Mouse (Mus musculus): ENCODE data around the gene Mgat4c. TPM values are rescaled to one million over a fixed set of nuclear protein-coding genes. Genes with fewer than 3 reads are reported as not detected.
"Not testable (repeated sequence)": the region's sequence is repeated elsewhere in the genome, so short reads cannot be mapped to it uniquely, and the experiment has no call there.

The Mgat4c gene
- polyA plus RNA-seq, 1 experiment from 2014 or later: 1.7 TPM

- Histone ChIP-seq H3K4me1 (replicated peaks; ENCODE audit: control insufficient read depth, insufficient read depth, low read length) (no peaks in the 10 kb centered on the region), H3K36me3 (ENCODE audit: control insufficient read depth, insufficient read depth, low read length) (no peaks in the 10 kb centered on the region), H3K4me2 (ENCODE audit: low read depth, low read length, severe bottlenecking) (no peak overlapping the region), H3K9me3 (ENCODE audit: control insufficient read depth, low read length) (no peaks in the 10 kb centered on the region), H3K4me3 (ENCODE audit: low read depth, low read length) (no peak overlapping the region), H3K9ac (ENCODE audit: low read length) (no peak overlapping the region), H3K27ac (ENCODE audit: low read depth, low read length) (no peak overlapping the region), H3K27me3 (ENCODE audit: control insufficient read depth, insufficient read depth, low read length) (no peaks in the 10 kb centered on the region)
- 80% methylated on average over 5 of the region's 5 CpGs for WGBS
- no peak for ATAC-seq (replicated peaks; ENCODE audit: low FRiP score)
- DNase-seq (ENCODE audit: low spot score): no peak
These were observed 684.5 kb downstream of the Mgat4c start for GRCm38 (mm10) chr10:102365685-102366381.

- 90% methylated on average over 1 of the region's 1 CpGs for WGBS
- no peaks in the 10 kb centered on the region for H3K36me3 ChIP-seq (ENCODE audit: control insufficient read depth, insufficient read depth, low read length)
- H3K9me3 ChIP-seq (ENCODE audit: control insufficient read depth, low read length): no peaks in the 10 kb centered on the region
- H3K27ac ChIP-seq (ENCODE audit: low read depth, low read length): no peak overlapping the region
- H3K4me2 ChIP-seq (ENCODE audit: low read depth, low read length, severe bottlenecking): no peak overlapping the region
- H3K27me3 ChIP-seq (ENCODE audit: control insufficient read depth, insufficient read depth, low read length): no peaks in the 10 kb centered on the region
- no peak for DNase-seq (ENCODE audit: low spot score)
- H3K9ac ChIP-seq (ENCODE audit: low read length): no peak overlapping the region
- ATAC-seq (replicated peaks; ENCODE audit: low FRiP score): no peak
- H3K4me3 ChIP-seq (ENCODE audit: low read depth, low read length): no peak overlapping the region
- H3K4me1 ChIP-seq (replicated peaks; ENCODE audit: control insufficient read depth, insufficient read depth, low read length): no peaks in the 10 kb centered on the region
These were observed 689.3 kb downstream of the Mgat4c start for GRCm38 (mm10) chr10:102370576-102370975.

DNA sequence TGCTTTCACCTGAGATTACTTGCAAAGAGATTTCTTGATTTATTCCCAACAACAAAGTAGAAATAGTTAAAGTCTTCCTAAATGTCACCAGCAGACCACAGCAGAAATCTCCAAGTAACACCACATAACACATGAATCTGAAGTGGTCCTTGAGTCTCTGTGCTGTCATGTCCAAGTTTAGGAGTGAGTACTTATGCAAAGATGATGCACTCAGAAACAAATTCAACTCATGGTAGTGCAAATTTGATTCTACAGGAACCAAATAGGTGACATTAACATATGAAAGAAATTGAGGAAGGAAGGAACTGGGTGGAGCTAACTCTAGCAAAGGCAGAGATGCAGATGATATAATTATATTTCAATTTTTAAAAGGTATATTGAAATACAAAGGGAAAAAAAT, 690.8 kb downstream of the Mgat4c start:
- H3K36me3 ChIP-seq (ENCODE audit: control insufficient read depth, insufficient read depth, low read length): no peaks in the 10 kb centered on the region
- H3K4me2 ChIP-seq (ENCODE audit: low read depth, low read length, severe bottlenecking): no peak overlapping the region
- no peak overlapping the region for H3K9ac ChIP-seq (ENCODE audit: low read length)
- no peak for ATAC-seq (replicated peaks; ENCODE audit: low FRiP score)
- H3K27ac ChIP-seq (ENCODE audit: low read depth, low read length): no peak overlapping the region
- no peak for DNase-seq (ENCODE audit: low spot score)
- no peaks in the 10 kb centered on the region for H3K4me1 ChIP-seq (replicated peaks; ENCODE audit: control insufficient read depth, insufficient read depth, low read length)
- no peaks in the 10 kb centered on the region for H3K9me3 ChIP-seq (ENCODE audit: control insufficient read depth, low read length)
- H3K27me3 ChIP-seq (ENCODE audit: control insufficient read depth, insufficient read depth, low read length): no peaks in the 10 kb centered on the region
- no peak overlapping the region for H3K4me3 ChIP-seq (ENCODE audit: low read depth, low read length)

DNA sequence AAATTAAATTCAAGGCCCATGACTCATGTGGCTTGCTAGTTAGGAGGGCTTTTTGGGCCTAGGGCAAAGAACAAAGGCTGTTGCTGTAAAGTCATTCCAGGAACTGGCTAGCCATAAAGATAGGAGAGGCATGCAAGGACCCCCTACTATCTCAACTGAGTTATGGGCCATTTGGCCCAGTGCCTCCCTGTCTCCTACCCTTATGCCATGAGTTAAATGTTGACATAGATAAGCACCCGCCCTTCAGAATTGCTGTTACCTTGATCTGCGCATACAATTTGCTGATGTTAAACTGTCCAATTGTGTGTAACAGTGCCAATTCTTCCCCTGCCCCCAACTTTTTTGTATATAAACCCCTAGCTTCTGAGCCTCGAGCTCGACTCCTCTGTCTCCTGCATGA, 692.8 kb downstream of the Mgat4c start:
- no peaks in the 10 kb centered on the region for H3K4me1 ChIP-seq (replicated peaks; ENCODE audit: control insufficient read depth, insufficient read depth, low read length)
- no peak overlapping the region for H3K9ac ChIP-seq (ENCODE audit: low read length)
- no peaks in the 10 kb centered on the region for H3K27me3 ChIP-seq (ENCODE audit: control insufficient read depth, insufficient read depth, low read length)
- no peaks in the 10 kb centered on the region for H3K9me3 ChIP-seq (ENCODE audit: control insufficient read depth, low read length)
- WGBS: 93% methylated on average over 4 of the region's 4 CpGs
- H3K4me3 ChIP-seq (ENCODE audit: low read depth, low read length): no peak overlapping the region
- no peak overlapping the region for H3K27ac ChIP-seq (ENCODE audit: low read depth, low read length)
- ATAC-seq (replicated peaks; ENCODE audit: low FRiP score): no peak
- no peak for DNase-seq (ENCODE audit: low spot score)
- no peak overlapping the region for H3K4me2 ChIP-seq (ENCODE audit: low read depth, low read length, severe bottlenecking)
- H3K36me3 ChIP-seq (ENCODE audit: control insufficient read depth, insufficient read depth, low read length): no peaks in the 10 kb centered on the region

DNA sequence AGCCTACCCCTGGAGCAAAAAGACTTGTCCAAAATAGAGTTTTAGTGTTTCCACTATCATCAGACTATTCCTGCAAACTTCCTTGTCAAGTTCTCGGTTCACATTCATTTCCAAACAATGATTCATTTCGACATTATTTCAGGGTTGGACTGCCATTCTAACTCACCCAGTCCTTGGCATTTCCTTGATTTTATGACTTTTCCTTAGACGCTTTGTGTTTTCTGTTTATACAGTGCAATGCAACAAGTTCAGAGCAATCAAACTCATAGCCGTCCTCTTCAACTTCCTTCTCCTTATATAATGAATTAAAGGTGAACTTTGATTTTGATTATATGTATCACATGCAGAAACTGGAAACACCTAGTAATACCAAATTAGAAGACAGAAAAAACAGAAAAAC, 696.1 kb downstream of the Mgat4c start:
- Histone ChIP-seq H3K4me3 (ENCODE audit: low read depth, low read length) (no peak overlapping the region), H3K27ac (ENCODE audit: low read depth, low read length) (no peak overlapping the region), H3K9ac (ENCODE audit: low read length) (no peak overlapping the region), H3K36me3 (ENCODE audit: control insufficient read depth, insufficient read depth, low read length) (no peaks in the 10 kb centered on the region), H3K9me3 (ENCODE audit: control insufficient read depth, low read length) (no peaks in the 10 kb centered on the region), H3K4me1 (replicated peaks; ENCODE audit: control insufficient read depth, insufficient read depth, low read length) (no peaks in the 10 kb centered on the region), H3K27me3 (ENCODE audit: control insufficient read depth, insufficient read depth, low read length) (no peaks in the 10 kb centered on the region), H3K4me2 (ENCODE audit: low read depth, low read length, severe bottlenecking) (no peak overlapping the region)
- WGBS: 92% methylated on average over 4 of the region's 4 CpGs
- no peak for DNase-seq (ENCODE audit: low spot score)
- ATAC-seq (replicated peaks; ENCODE audit: low FRiP score): no peak

GRCm38 (mm10) chr10:102389223-102389622, 707.9 kb downstream of the Mgat4c start:
- 92% methylated on average over 1 of the region's 1 CpGs for whole genome bisulfite sequencing
- Histone ChIP-seq H3K4me3 (ENCODE audit: low read depth, low read length) (no peak overlapping the region), H3K27me3 (ENCODE audit: control insufficient read depth, insufficient read depth, low read length) (no peaks in the 10 kb centered on the region), H3K4me2 (ENCODE audit: low read depth, low read length, severe bottlenecking) (no peak overlapping the region), H3K9ac (ENCODE audit: low read length) (no peak overlapping the region), H3K36me3 (ENCODE audit: control insufficient read depth, insufficient read depth, low read length) (no peaks in the 10 kb centered on the region), H3K27ac (ENCODE audit: low read depth, low read length) (no peak overlapping the region), H3K9me3 (ENCODE audit: control insufficient read depth, low read length) (no peaks in the 10 kb centered on the region), H3K4me1 (replicated peaks; ENCODE audit: control insufficient read depth, insufficient read depth, low read length) (no peaks in the 10 kb centered on the region)
- no peak for ATAC-seq (replicated peaks; ENCODE audit: low FRiP score)
- no peak for DNase-seq (ENCODE audit: low spot score)

DNA sequence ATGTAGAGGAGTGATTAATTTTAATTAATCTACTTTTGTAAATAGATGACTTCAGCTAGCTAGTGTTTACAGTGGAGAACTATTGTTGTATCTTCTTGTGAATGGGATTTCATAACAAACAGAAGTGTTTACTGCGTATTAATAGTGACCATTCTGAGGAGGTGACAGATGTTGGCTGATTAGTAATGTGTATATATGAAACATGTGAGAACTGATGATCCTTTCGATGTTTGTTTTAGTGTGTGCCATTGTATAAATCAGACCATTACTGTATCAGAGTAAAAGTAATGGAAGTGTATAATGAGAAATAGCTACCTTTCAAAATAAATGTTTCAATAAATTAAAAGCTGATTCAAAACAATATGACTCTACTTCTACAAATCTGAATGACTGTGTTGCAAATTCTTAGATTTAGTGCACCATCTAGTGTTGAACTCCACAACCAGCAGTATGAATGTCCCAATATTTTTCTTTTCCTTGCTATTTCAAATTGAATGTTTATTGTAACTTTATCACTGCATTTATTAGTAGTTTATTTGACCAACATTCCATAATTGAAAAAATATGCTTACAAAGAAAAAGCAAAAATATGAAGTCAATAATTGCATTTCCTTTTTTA, 736.5 kb downstream of the Mgat4c start:
- Histone ChIP-seq H3K4me3 (ENCODE audit: low read depth, low read length) (no peak overlapping the region), H3K27me3 (ENCODE audit: control insufficient read depth, insufficient read depth, low read length) (no peaks in the 10 kb centered on the region), H3K9ac (ENCODE audit: low read length) (no peak overlapping the region), H3K9me3 (ENCODE audit: control insufficient read depth, low read length) (no peaks in the 10 kb centered on the region), H3K27ac (ENCODE audit: low read depth, low read length) (no peak overlapping the region), H3K36me3 (ENCODE audit: control insufficient read depth, insufficient read depth, low read length) (no peaks in the 10 kb centered on the region), H3K4me1 (replicated peaks; ENCODE audit: control insufficient read depth, insufficient read depth, low read length) (no peaks in the 10 kb centered on the region), H3K4me2 (ENCODE audit: low read depth, low read length, severe bottlenecking) (no peak overlapping the region)
- 83% methylated on average over 2 of the region's 2 CpGs for WGBS
- ATAC-seq (replicated peaks; ENCODE audit: low FRiP score) (no peak; the same call in 1 of the 2 replicates), DNase-seq (ENCODE audit: low spot score) (no peak)

- not testable (repeated sequence) for H3K4me3 ChIP-seq (ENCODE audit: low read depth, low read length); H3K4me2 ChIP-seq (ENCODE audit: low read depth, low read length, severe bottlenecking); H3K4me1 ChIP-seq (replicated peaks; ENCODE audit: control insufficient read depth, insufficient read depth, low read length); H3K9ac ChIP-seq (ENCODE audit: low read length); H3K27me3 ChIP-seq (ENCODE audit: control insufficient read depth, insufficient read depth, low read length); H3K9me3 ChIP-seq (ENCODE audit: control insufficient read depth, low read length); H3K27ac ChIP-seq (ENCODE audit: low read depth, low read length); H3K36me3 ChIP-seq (ENCODE audit: control insufficient read depth, insufficient read depth, low read length)
- ATAC-seq (replicated peaks; ENCODE audit: low FRiP score) (peak; percentile 81), DNase-seq (ENCODE audit: low spot score) (peak; percentile 65)
- 9% methylated on average over 5 of the region's 7 CpGs for WGBS
These were observed 753.8 kb downstream of the Mgat4c start for GRCm38 (mm10) chr10:102435048-102435447.

GRCm38 (mm10) chr10:102435467-102435866, 754.2 kb downstream of the Mgat4c start:
- 61% methylated on average over 6 of the region's 6 CpGs for WGBS
- H3K9me3 ChIP-seq (ENCODE audit: control insufficient read depth, low read length); H3K27me3 ChIP-seq (ENCODE audit: control insufficient read depth, insufficient read depth, low read length); H3K4me1 ChIP-seq (replicated peaks; ENCODE audit: control insufficient read depth, insufficient read depth, low read length); H3K36me3 ChIP-seq (ENCODE audit: control insufficient read depth, insufficient read depth, low read length); DNase-seq (ENCODE audit: low spot score); H3K27ac ChIP-seq (ENCODE audit: low read depth, low read length); H3K4me3 ChIP-seq (ENCODE audit: low read depth, low read length); H3K9ac ChIP-seq (ENCODE audit: low read length): not testable (repeated sequence)
- ATAC-seq (replicated peaks; ENCODE audit: low FRiP score): 0 out of 2 replicates have a peak, but pooled peaks have one; percentile 39
- peak overlapping the region; percentile 33; the same call in 1 of the 2 replicates for H3K4me2 ChIP-seq (ENCODE audit: low read depth, low read length, severe bottlenecking)

Data from forebrain, embryonic 11.5 days (tissue).